26 mouse cellular contexts compared by ENCODE assay signal in the genomic region with DNA sequence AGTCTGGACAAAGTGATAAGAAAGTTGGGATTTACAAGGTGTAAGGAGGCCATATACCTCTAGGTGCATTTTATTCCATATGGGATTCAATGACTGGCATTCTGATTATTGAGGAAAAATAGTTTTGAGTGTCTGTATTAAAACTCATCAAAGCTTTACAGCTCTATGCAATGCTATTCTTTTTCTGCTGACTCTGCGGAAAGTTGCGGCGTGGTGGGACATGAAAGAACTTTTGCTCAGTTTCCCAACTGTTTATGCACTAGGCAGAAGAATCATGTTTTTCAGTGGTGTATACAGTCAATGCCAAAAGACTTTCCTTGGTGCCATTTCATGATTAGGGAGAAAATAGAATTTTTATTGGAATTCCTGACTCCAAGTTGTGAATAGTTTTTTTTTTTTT.
"Had no signal": no experiment of that assay in that cellular context is flagged by ENCODE, and none has a peak within 500 bp of the region (broad histone marks: within the 10 kb centered on the region; RNA-seq: fewer than 3 reads in every experiment).

No protein-coding gene starts in this region.

- H3K27me3 ChIP-seq: embryonic facial prominence, embryonic 12.5 days; embryonic facial prominence, embryonic 13.5 days; embryonic facial prominence, embryonic 15.5 days; forebrain, embryonic 12.5 days; forebrain, embryonic 13.5 days; forebrain, embryonic 15.5 days had no signal

- DNase-seq: cerebellum, adult 9-10 months; cerebellum, adult 9-11 months; cerebellum, postnatal 10 days; cerebellum, postnatal 14 days; cerebellum, postnatal 25 days; cerebellum, postnatal 36 days; embryo, embryonic 11 days; forebrain, postnatal 0 days; gastrocnemius, adult 2 months; gastrocnemius, postnatal 10 days; gastrocnemius, postnatal 14 days; gastrocnemius, postnatal 25 days; gastrocnemius, postnatal 36 days; heart, adult 2 months had no signal

- ATAC-seq: forebrain, embryonic 13.5 days; forebrain, embryonic 14.5 days; forebrain, embryonic 15.5 days; forebrain, embryonic 16.5 days; forebrain, postnatal 0 days had no signal

- H3K4me1 ChIP-seq: embryonic facial prominence, embryonic 10.5 days; embryonic facial prominence, embryonic 12.5 days; embryonic facial prominence, embryonic 15.5 days; forebrain, embryonic 10.5 days; forebrain, embryonic 12.5 days; forebrain, embryonic 13.5 days; forebrain, embryonic 15.5 days; heart, embryonic 10.5 days had no signal

- H3K4me3 ChIP-seq: embryonic facial prominence, embryonic 10.5 days; embryonic facial prominence, embryonic 12.5 days; embryonic facial prominence, embryonic 13.5 days; embryonic facial prominence, embryonic 15.5 days; erythroblast, embryonic 14.5 days; forebrain, embryonic 10.5 days; forebrain, embryonic 12.5 days; forebrain, embryonic 13.5 days; forebrain, embryonic 15.5 days; gastrocnemius, adult 2 months; heart, adult 2 months; heart, embryonic 10.5 days had no signal

- H3K36me3 ChIP-seq: embryonic facial prominence, embryonic 10.5 days; embryonic facial prominence, embryonic 12.5 days; embryonic facial prominence, embryonic 13.5 days; embryonic facial prominence, embryonic 15.5 days; forebrain, embryonic 10.5 days; forebrain, embryonic 12.5 days; forebrain, embryonic 15.5 days; heart, embryonic 10.5 days had no signal

- H3K4me2 ChIP-seq: embryonic facial prominence, embryonic 12.5 days; embryonic facial prominence, embryonic 13.5 days; embryonic facial prominence, embryonic 15.5 days; forebrain, embryonic 12.5 days; forebrain, embryonic 13.5 days; forebrain, embryonic 15.5 days had no signal

- H3K27ac ChIP-seq: embryonic facial prominence, embryonic 10.5 days; embryonic facial prominence, embryonic 12.5 days; embryonic facial prominence, embryonic 13.5 days; embryonic facial prominence, embryonic 15.5 days; forebrain, embryonic 10.5 days; forebrain, embryonic 12.5 days; forebrain, embryonic 13.5 days; forebrain, embryonic 15.5 days; gastrocnemius, adult 2 months; heart, adult 2 months; heart, embryonic 10.5 days had no signal

- H3K9me3 ChIP-seq: embryonic facial prominence, embryonic 10.5 days; embryonic facial prominence, embryonic 12.5 days; embryonic facial prominence, embryonic 13.5 days; embryonic facial prominence, embryonic 15.5 days; forebrain, embryonic 10.5 days; forebrain, embryonic 12.5 days; forebrain, embryonic 13.5 days; forebrain, embryonic 15.5 days; heart, embryonic 10.5 days had no signal

- H3K9ac ChIP-seq: embryonic facial prominence, embryonic 12.5 days; embryonic facial prominence, embryonic 13.5 days; embryonic facial prominence, embryonic 15.5 days; forebrain, embryonic 12.5 days; forebrain, embryonic 13.5 days; forebrain, embryonic 15.5 days; forebrain, postnatal 0 days had no signal
